Mouse (Mus musculus): ENCODE data around the gene Mybph.

Mybph gene

DNA sequence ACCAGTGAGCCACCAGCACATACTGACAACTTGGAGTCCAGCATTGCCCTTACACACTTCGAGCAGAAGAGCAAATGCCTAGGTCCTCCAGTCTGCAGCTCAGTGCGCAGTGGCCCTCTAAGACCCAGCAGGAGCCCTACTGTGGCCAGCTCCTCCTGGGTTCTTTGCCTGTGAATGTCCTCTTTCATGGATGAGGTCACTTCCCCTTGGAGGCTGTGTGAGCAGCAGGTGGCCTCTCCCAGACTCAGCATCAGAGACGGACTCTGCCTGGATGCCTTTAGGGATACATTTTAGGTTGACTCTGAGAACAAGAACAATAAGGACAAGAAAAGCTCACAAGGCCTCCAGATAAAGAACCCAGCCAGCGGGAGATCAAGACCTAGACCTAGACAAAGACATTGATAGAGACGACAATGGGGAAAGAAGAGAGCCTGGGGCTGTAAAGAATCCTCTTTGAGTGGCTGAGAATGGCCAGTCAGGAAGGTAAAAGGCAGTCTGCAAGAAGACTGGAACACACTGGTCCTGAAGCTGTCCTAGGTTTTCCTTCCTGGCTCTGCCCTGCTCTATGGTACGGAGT, 17.0 kb downstream of the Mybph start:
- DNase-seq (ENCODE audit: low read depth, low spot score), result no peak

DNA sequence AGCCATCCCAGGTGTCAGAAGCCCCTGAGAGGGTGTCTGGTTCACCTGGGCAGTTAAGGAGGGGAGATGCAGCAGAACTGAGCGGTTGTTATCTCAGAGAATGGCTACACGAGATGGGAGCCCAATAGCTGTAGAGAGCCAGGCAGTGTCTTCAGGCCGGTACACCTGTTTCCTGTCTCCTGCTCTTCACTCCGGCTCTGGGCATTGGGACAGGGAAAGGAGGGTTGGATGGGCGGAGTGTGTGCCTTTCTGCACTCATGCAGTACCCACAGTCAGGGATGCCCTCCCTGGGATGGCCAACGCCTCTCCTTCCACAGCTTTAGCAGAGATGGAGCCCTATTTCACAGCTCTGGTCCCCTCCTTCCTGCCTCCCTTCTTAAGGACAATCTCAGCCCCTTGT, 17.8 kb downstream of the Mybph start:
- DNase-seq (ENCODE audit: low read depth, low spot score), result no peak

DNA sequence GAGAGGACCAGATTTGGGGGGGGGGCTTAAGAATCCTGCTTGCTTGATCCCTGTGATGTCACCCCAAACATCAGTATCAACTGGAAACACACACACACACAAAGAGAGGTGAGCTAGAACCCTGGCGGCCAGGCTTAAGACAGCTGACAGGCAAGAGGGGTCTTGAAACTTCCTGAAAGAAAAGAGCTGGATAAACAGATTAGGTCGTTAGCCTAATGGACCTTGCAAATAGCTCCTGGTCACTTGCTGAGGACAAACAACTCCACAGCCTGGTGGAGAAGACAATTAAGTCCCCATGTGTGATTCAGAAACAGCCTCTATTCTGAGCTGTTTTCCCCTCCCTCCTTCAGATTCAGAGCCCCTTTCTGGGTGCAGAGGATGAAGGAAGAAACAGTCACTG, 18.4 kb downstream of the Mybph start:
- no peak for DNase-seq (ENCODE audit: low read depth, low spot score)

DNA sequence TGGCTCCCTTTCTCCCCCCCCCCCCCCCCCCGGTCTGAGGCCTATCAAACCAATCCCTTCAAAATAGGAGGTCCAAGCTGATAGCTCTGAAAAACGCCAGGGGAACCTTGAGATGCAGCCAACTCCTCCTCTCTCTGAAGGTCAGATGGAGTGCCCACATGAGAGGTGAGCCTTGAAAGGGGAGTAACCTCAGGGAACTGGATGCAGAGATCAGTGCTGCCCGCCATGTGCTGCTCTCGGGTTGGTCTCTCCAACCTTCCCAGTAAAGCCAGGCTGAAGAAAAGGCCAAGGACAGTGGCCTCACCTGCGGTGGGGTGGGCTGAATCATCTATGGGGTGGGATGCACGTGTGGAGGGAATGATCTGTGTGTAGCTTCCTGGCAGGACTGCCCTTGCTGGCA, 19.1 kb downstream of the Mybph start:
- no peak for DNase-seq (ENCODE audit: low read depth, low spot score)

DNA sequence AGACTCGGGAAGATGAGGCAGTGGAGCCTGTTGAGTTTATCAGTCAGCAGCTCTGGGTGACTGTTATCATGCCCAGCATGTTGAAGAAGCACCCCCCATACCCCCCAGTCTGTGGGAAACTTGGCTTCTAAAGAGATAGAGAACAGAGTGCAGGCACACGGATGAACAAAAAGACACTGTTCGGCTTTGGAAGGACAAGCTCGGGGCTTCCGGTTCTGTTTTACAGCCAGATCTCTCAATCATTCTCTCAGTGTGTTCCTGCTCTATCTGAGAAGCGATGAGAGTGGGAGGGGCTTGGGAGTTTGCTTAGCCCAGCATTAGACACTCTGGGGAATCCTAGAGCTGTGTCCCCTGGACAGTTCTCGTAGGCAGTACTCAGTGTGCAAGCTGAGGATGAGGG, 20.2 kb downstream of the Mybph start:
- DNase-seq (ENCODE audit: low read depth, low spot score), result no peak

DNA sequence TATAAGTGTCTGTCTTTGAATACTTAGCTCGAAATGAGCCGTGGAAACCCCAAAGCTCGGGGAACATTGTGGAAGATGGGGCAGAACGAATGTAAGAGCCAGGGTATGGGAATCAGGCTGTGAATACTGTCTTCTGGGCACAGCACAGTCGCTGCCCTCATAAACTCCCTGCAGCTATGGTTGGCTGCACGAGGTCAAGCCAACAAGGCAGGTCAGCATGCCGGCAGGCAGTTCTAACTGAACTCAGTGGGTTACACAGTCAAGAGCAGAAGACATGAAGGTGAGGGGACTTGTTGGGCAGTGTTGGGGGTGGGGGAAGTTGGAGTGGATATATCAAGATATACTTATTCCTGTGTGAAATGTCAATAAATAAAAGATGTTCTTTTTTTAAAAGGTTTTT, 21.8 kb downstream of the Mybph start:
- DNase-seq (ENCODE audit: low read depth, low spot score), result no peak

DNA sequence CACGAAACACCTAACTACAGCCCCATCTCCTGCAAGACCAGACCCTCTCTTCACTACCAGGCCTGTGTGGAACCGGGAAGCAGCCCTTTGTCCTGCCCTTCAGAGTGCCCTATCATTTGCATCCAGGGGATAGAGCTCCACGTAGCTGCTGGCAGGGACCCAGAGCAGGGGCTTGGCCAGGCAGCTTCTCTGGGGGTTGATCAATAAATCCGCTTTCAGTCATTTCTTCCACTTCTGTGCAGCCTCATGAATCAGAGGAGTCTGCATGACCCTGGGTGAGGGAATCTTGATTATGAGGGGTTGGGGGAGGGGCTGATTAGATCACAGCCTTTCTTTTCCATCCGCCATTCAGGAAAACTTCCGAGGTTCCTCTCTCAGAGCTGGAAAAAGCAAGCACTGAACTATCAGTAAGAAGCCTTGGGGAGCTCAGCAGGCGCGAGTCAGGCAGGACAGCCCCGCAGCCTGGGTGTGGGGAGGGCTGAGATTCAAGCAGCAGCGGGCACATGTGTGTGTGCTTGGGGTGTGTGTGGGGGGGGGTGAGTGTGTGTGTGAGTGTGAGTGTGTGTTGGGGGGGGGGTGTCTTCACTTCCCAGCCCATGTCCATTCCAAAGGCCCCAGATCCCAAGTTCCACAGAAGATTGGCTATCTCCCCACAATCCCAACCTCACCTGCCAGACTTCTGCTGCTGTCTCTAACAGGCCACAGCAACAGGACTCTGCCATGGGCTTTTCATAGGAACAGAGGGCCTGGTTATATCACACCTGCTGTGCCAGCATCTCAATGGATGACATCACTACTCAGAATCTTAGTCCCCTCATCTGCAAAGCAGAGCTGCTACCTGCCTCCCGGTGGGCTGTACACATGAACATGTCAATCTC, 22.7 kb downstream of the Mybph start:
- DNase-seq (ENCODE audit: low read depth, low spot score), result no peak

DNA sequence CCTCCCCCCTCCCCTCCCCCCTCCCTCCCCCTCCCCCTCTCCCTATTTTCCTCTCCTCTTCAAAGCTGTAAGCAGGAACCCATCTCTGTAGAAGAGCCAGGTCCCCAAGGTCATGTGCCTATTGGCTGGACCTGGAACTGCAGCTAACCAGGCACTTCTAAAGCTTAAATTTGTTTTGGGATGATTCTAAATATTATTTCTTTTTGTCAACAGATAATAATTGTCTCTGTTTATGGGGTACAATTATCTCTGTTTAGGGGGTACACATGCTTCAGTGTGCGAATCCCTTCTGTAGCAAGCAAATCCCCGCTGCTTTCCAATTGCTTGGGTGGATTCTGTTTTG, 23.4 kb downstream of the Mybph start:
- DNase-seq (ENCODE audit: low read depth, low spot score), result no peak

DNA sequence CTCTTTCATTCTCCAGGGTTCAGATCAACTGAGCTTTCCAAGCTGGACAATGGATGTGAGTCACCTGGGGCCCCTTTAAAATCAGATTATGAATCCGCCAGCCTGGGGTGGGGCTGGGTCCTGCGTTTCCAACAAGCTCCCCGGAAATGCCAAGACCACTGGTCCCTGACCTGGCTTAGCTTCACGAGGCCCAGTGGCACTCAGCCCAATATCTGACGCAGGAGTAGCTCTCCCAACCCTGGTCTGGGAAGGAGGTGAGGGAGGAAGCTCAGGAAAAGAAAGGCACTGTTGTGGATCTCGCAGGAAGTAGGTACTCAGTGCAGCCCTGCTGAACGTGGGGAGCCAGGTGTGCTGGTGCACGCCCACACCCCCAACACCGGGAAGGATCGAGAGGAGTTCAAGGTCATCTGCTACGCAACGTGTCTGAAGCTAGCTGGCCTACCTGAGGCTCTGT, 23.8 kb downstream of the Mybph start:
- no peak for DNase-seq (ENCODE audit: low read depth, low spot score)

DNA sequence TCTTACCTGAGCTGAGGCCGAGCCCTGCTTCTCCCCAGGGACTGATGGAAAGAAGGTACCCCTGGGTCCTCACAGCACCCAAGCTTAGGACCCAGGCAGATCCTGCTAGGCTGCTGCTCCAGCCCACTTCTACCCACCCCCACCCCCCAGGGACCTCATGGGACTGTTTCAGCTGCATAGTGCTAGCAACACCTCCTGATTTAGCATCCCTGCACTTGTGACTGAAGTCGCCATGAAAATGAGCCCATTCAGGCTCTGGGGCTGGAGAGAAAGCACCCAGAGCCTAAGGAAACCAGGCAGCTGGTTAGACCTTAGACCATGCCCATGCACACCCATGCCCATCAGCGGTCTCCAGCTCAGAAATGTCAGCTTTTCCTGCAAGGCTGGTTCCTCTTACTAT, 24.7 kb downstream of the Mybph start:
- no peak for DNase-seq (ENCODE audit: low read depth, low spot score)

DNA sequence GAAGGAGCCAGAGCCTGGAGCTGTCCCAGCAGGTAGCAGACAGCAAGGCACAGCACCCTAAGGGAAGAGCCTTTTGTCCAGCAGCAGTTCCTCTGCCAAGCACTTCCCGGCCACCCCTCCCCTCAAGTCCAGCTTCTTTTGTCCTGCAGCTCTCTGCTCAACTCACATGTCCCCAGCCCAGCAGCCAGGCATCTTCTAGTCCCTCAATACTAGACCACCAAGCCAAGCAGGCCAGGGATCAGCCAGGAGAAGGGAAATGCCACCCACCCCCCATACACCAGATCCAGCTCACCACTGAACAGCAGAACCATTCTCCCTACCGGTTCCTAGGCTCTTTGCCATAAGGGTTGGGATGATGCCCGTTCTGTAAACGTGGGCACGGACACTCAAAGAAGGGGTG, 26.4 kb downstream of the Mybph start:
- no peak for DNase-seq (ENCODE audit: low read depth, low spot score)

DNA sequence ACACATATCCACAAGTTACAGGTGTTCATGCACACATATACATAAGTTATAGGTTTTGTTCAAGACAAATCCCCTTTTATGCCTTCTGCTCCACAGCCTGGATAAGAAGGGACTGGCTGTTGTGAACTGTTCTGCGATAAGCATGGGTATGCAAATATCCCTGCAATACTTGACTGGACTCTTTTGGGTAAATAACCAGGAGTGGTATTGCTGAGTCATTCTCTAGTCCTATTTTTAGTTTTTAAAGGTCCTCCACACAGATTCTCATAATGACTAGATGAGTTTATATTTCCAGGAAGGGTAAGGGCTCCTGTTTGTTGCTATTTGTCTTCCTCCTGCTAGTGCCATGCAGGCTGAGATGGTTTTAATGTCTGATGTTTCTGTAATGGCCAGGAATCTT, 27.9 kb downstream of the Mybph start:
- no peak for DNase-seq (ENCODE audit: low read depth, low spot score)

DNA sequence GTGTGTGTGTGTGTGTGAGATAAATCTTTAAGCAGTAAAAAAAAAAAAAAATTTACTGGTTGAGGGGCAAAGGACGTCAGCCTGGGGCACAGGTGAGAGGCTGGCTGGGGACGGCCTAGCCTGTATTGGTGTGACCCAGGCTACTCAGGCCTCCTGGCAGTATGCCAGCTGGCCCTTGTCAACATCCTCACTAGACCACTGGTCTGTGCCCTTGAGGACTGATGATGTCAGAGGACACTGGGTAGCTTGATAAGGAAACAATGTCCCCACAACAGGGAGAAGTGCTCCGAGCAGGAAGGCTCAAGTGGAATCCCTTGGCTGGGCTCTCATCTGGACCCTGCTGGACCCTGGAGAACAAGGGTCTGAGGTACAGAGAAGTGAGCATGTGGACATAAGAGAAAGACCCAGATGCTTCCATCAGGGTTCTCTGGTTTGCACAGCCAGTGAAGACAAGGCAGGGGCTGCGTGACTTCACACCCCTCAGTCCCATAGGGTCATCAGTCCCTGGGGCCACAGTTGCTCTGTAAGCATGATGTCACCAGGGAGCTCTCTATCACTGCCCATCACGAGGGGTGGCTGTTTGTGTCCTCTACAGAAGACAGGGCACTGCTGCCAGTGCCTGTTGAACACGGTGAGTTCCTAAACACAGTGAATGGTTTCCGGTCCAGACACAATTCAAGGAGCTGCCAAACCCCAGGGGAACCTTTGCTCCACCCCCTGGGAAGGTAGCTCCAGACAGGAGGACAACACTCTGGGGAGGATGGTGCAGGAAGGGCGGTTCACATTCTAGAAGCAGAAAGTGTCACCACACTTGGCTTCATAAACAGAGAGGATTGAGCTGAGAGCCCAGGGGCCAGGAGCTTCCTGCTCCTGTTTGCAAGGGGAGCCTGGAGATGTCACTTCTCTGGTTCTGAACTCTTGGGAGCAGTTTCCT, 29.1 kb downstream of the Mybph start:
- no peak for DNase-seq (ENCODE audit: low read depth, low spot score)

DNA sequence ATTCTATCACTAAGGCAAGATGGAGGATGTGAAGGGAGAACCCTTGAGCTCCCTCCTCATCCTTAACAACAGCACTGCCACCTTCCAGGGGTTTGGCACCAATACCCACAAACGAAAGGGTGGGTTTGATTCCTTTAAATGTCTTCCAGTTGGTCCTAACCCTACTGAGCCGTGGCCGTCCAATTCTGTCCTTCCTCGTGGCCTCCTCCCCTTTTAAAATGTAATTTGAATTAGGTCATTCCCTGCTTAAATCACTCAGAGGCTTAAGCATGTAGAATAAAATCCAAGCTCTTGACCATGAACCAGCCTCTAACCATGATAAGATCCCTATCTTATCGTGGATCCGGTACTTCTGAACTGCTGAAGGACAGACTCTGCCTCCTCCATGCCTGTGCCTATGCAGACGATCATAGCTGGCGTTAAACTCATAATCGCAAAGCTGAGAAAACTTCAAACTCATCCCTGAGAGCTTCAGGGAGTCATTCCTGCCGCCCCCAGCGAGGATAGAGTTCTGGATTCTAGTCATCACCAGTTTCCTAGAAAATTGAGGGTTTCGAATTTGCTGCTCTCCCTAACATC, 31.5 kb downstream of the Mybph start:
- no peak for DNase-seq (ENCODE audit: low read depth, low spot score)

DNA sequence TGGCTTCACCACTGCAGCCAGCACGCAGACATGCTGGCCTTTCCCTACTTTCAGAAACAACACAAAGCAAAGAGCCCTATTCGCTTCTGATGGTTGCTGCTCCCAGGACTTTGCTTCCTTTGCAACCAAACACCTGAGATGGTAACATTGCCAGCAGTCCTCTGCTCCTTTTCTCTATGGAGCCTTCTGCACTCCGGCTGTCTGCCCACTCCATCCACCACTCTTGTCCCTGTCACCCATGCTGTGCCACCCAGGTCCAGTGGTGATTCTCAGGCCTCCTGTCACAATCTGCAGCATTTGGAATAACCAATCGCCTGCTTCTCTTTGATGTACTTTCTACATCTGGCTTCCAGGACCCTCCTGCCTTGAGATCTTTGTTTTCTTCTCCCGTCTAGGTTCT, 32.1 kb downstream of the Mybph start:
- DNase-seq (ENCODE audit: low read depth, low spot score), result no peak

DNA sequence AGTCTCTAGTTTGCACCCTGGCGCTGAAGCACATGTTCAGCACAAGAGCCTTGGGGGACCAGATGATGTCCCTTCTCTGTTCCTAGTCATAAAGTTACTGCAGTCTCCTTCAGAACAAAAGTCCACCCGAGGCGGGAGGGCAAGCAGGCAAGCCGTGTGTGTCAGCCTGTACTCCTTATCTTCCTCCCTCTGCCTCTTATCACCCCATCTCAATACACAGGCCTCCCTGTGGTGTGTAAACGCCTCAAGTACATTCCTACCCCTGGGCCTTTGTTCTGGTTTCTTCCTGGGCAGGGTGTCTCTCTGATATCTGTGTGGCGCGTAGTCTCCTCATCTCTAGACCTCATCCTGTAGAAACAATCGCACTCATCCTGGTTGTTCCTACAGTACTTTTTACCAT, 33.5 kb downstream of the Mybph start:
- no peak for DNase-seq (ENCODE audit: low read depth, low spot score)

DNA sequence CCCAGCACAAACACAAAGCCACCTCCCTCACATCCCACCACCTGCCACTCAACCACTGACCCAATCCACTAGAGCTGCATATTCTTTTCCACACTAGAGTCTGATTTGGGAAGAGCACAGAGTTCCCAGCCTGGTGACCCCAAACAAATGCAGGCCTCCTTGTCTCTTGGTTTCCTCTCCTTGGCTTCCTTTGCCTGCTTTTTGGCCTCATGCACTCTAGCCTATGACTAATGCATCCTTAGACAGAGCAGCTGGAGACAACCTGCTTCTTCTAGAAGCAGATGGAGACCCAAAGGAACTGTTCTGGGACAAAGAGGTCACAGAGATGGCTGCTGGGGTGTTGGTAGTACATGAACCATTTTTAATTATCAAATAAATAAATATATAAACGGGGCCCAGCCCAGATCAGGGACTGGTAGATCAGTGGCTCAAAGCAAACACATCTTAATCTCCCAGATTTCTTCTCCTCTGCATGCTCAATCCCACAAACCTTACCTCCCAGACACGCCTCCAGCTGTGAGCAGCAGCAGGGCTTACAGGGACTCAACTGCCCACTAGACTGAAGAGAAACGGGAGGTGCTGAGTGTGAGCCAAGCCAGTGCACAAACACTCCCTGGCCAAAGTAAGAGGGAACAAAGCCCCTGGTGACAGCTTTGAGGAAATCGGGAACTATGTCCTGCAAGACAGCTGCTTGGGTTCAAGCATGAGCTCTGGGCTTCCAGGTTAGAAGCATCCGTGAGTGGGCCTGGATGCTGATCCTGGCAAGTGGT, 36.7 kb downstream of the Mybph start:
- no peak for DNase-seq (ENCODE audit: low read depth, low spot score)

DNA sequence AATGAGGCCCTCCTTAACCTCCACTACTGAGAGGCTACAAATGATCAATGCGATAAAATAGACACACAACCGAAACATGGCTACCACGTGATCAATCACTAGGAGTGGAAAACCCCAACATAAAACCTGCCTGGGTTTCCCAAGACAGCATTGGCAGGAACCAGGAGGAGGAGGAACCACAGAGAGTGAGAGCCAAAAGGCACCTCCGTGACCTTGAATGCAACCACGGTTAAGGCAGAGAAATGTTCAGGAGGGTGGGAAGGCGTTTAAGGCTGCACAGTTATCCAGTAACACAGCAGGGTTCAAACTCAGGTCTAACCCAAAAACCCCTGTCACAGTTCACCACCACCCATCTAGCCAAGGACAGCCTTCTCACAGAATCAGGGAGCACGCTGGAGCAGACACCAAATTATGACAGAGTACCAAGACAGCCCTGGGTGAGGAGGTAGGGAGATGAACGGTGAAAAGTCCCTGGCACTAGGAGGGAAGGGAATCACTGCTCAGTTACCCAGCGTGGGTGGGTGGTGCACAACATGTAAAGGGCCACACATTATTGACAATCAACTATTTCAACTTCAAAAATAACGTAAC, 37.5 kb downstream of the Mybph start:
- DNase-seq (ENCODE audit: low read depth, low spot score), result no peak

DNA sequence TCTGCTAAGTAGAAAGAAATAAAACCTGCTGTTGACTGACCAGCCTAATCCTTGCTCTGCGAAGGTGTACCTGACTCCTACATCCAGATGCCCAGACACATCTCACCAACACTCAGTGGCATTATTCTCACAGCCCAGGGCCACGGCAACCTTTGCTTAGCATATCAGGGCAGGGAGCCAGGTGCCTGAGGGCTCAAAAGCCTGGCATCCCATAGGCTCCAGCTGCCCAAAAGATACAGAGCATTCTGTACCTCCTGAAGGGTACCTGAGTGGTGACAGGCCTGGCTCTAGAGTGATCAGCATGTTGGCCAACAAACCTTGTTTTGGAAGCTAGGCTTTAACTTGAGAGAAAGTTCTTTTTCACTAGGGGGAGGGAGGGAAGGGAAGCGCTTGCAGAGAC, 38.0 kb downstream of the Mybph start:
- no peak for DNase-seq (ENCODE audit: low read depth, low spot score)

DNA sequence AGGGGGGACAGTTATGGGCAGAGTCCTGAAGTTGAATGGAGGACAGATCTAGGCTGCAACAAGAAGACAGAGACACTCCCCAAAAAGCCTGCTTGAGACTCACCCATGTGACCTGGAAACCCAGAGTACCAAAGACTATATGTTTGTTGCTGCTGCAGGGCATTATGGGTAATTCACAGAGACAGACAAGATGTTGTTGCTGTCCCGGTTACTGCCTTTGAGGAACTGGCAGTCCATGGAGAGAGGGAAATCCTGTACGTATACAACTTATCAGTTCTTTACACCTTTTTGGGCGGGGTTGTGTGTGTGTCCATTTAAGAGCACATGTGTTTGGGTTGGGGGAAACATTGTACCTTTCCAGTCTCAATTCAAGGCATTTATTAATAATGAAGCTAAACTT, 38.4 kb downstream of the Mybph start:
- no peak for DNase-seq (ENCODE audit: low read depth, low spot score)

DNA sequence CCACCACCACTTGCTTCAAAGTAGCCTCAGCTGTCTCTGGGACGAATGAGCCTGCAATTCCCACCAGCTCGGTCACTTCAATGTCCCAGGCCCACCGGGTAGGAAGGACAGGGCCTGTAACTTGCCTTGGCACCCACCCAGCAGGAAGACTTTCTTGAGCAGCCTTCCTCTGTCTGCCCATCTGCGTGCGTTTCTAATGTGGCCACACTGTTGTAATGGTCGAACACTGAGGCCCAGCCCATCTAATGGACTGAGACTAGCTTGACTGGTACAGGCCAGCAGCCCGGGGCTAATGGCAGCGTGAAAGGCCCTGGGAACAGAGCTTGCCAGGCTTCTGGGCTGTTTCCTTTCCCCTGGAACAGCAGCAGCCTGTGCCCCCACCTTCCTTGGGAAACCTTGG, 39.1 kb downstream of the Mybph start:
- no peak for DNase-seq (ENCODE audit: low read depth, low spot score)

All from telencephalon, adult 2 months (tissue).